ENCODE assay signal across 17 mouse cellular contexts in genomic region chr6:143479701-143480388, GRCm38 (mm10).
DNase-seq lines count a peak whose midpoint lies in the region; ATAC-seq and TF ChIP-seq lines count a peak whose summit lies in the region.
"Had no signal": no experiment of that assay in that cellular context is flagged by ENCODE, and none has a peak within 500 bp of the region (broad histone marks: within the 10 kb centered on the region; RNA-seq: fewer than 3 reads in every experiment).

No protein-coding gene starts in this region.

- DNase-seq in intestine, embryonic 14.5 days (ENCODE audit: low spot score): no peak
- no peak for DNase-seq in thymus, adult 2 months
- DNase-seq in urinary bladder, adult 18-20 months (ENCODE audit: low spot score in 2 of 2): no peak
- DNase-seq in right cerebral cortex, postnatal 14 days: no peak
- DNase-seq: adrenal gland, postnatal 25 days; cerebellum, postnatal 25 days; heart, postnatal 4 days; kidney, adult 18-20 months; kidney, postnatal 4 days; midbrain, embryonic 14.5 days had no signal

- TF ChIP-seq POLR2A in thymus, adult 2 months (IDR thresholded peaks at IDR 0.05; ENCODE audit: control insufficient read depth, extremely low read depth, insufficient read depth, low read length, poor library complexity): no peak

- WGBS in intestine, embryonic 14.5 days: 77% methylated on average over 6 of the region's 6 CpGs
- WGBS in intestine, postnatal 0 days: 51% methylated on average over 6 of the region's 6 CpGs
- WGBS in intestine, embryonic 15.5 days: 60% methylated on average over 6 of the region's 6 CpGs
- WGBS in lung, embryonic 16.5 days: 44% methylated on average over 6 of the region's 6 CpGs
- 57% methylated on average over 6 of the region's 6 CpGs for WGBS in stomach, embryonic 14.5 days
- 33% methylated on average over 6 of the region's 6 CpGs for WGBS in thymus, adult 2 months

- no peaks in the 10 kb centered on the region; the same call in 1 of the 2 replicates for H3K4me1 ChIP-seq in intestine, embryonic 14.5 days (replicated peaks; ENCODE audit: control insufficient read depth, insufficient read depth, low read length)
- H3K4me1 ChIP-seq in intestine, postnatal 0 days (replicated peaks; ENCODE audit: control insufficient read depth, insufficient read depth, low read length): no peaks in the 10 kb centered on the region
- H3K4me1 ChIP-seq in intestine, embryonic 15.5 days (replicated peaks): no peaks in the 10 kb centered on the region
- H3K4me1 ChIP-seq in lung, embryonic 16.5 days (replicated peaks; ENCODE audit: control insufficient read depth, insufficient read depth, low read length): peaks cover 7% of the 10 kb centered on the region; the same call in 1 of the 2 replicates
- H3K4me1 ChIP-seq in stomach, embryonic 14.5 days (ENCODE audit: control insufficient read depth, insufficient read depth, low read length): no peaks in the 10 kb centered on the region
- H3K4me1 ChIP-seq in thymus, adult 2 months (replicated peaks; ENCODE audit: control insufficient read depth, insufficient read depth, low read length): no peaks in the 10 kb centered on the region
- H3K4me1 ChIP-seq: embryonic facial prominence, embryonic 13.5 days; forebrain, embryonic 12.5 days had no signal

- H3K9ac ChIP-seq in intestine, embryonic 14.5 days (ENCODE audit: low read length): no peak overlapping the region
- no peak overlapping the region for H3K9ac ChIP-seq in intestine, postnatal 0 days (ENCODE audit: low read depth, low read length)
- no peak overlapping the region for H3K9ac ChIP-seq in intestine, embryonic 15.5 days
- no peak overlapping the region for H3K9ac ChIP-seq in lung, embryonic 16.5 days (ENCODE audit: low read length)
- H3K9ac ChIP-seq in stomach, embryonic 14.5 days (replicated peaks; ENCODE audit: low read depth, low read length): no peak overlapping the region
- H3K9ac ChIP-seq: embryonic facial prominence, embryonic 13.5 days; forebrain, embryonic 12.5 days; heart, embryonic 12.5 days had no signal

- no peak for TF ChIP-seq CTCF in intestine, postnatal 0 days (IDR thresholded peaks at IDR 0.05; ENCODE audit: low read depth)
- TF ChIP-seq CTCF in thymus, adult 2 months (IDR thresholded peaks at IDR 0.05; ENCODE audit: borderline replicate concordance, control insufficient read depth, extremely low read depth, insufficient read depth, low read length, poor library complexity): no peak

- no peaks in the 10 kb centered on the region for H3K36me3 ChIP-seq in intestine, embryonic 14.5 days (ENCODE audit: control insufficient read depth, insufficient read depth, low read length)
- H3K36me3 ChIP-seq in intestine, postnatal 0 days (ENCODE audit: control insufficient read depth, insufficient read depth): no peaks in the 10 kb centered on the region
- H3K36me3 ChIP-seq in intestine, embryonic 15.5 days: no peaks in the 10 kb centered on the region
- H3K36me3 ChIP-seq in lung, embryonic 16.5 days (ENCODE audit: control insufficient read depth, insufficient read depth, low read length): no peaks in the 10 kb centered on the region
- H3K36me3 ChIP-seq in stomach, embryonic 14.5 days (ENCODE audit: control insufficient read depth, insufficient read depth, low read length): no peaks in the 10 kb centered on the region
- no peaks in the 10 kb centered on the region for H3K36me3 ChIP-seq in thymus, adult 2 months (ENCODE audit: control insufficient read depth, insufficient read depth, low read length)
- H3K36me3 ChIP-seq: embryonic facial prominence, embryonic 13.5 days; forebrain, embryonic 12.5 days; heart, embryonic 12.5 days had no signal

- H3K9me3 ChIP-seq in intestine, embryonic 14.5 days (ENCODE audit: control insufficient read depth, low read length): no peaks in the 10 kb centered on the region
- H3K9me3 ChIP-seq in intestine, postnatal 0 days (ENCODE audit: control insufficient read depth): no peaks in the 10 kb centered on the region
- no peaks in the 10 kb centered on the region for H3K9me3 ChIP-seq in intestine, embryonic 15.5 days
- no peaks in the 10 kb centered on the region for H3K9me3 ChIP-seq in lung, embryonic 16.5 days (ENCODE audit: control insufficient read depth, low read length)
- H3K9me3 ChIP-seq in stomach, embryonic 14.5 days (ENCODE audit: control insufficient read depth, low read depth, low read length): no peaks in the 10 kb centered on the region
- H3K9me3 ChIP-seq: embryonic facial prominence, embryonic 13.5 days had no signal

- H3K27ac ChIP-seq in intestine, embryonic 14.5 days (ENCODE audit: low read depth): peak overlapping the region; percentile 22; the same call in 1 of the 2 replicates
- H3K27ac ChIP-seq in intestine, postnatal 0 days (ENCODE audit: low read depth, low read length): no peak overlapping the region
- no peak overlapping the region for H3K27ac ChIP-seq in intestine, embryonic 15.5 days
- H3K27ac ChIP-seq in lung, embryonic 16.5 days (ENCODE audit: low read length): peak overlapping the region; percentile 46
- H3K27ac ChIP-seq in stomach, embryonic 14.5 days (ENCODE audit: low read length): no peak overlapping the region
- no peak overlapping the region for H3K27ac ChIP-seq in thymus, adult 2 months (ENCODE audit: control insufficient read depth, insufficient read depth, low read length)
- H3K27ac ChIP-seq: embryonic facial prominence, embryonic 13.5 days; forebrain, embryonic 12.5 days had no signal

- no peaks in the 10 kb centered on the region for H3K27me3 ChIP-seq in intestine, embryonic 14.5 days (replicated peaks; ENCODE audit: control insufficient read depth, insufficient read depth, low read length)
- H3K27me3 ChIP-seq in intestine, postnatal 0 days (replicated peaks; ENCODE audit: control insufficient read depth, insufficient read depth, low read length): no peaks in the 10 kb centered on the region
- no peaks in the 10 kb centered on the region for H3K27me3 ChIP-seq in intestine, embryonic 15.5 days (replicated peaks)
- no peaks in the 10 kb centered on the region for H3K27me3 ChIP-seq in lung, embryonic 16.5 days (ENCODE audit: control insufficient read depth, insufficient read depth, low read depth, low read length)
- no peaks in the 10 kb centered on the region for H3K27me3 ChIP-seq in stomach, embryonic 14.5 days (ENCODE audit: control insufficient read depth, insufficient read depth, low read length)
- H3K27me3 ChIP-seq in thymus, adult 2 months (ENCODE audit: control insufficient read depth, insufficient read depth, low read length): no peaks in the 10 kb centered on the region
- H3K27me3 ChIP-seq: forebrain, embryonic 12.5 days; heart, embryonic 12.5 days had no signal

- no peak overlapping the region for H3K4me2 ChIP-seq in intestine, embryonic 14.5 days (ENCODE audit: low read length)
- H3K4me2 ChIP-seq in intestine, postnatal 0 days (replicated peaks; ENCODE audit: low read depth): no peak overlapping the region
- H3K4me2 ChIP-seq in intestine, embryonic 15.5 days (replicated peaks): no peak overlapping the region
- H3K4me2 ChIP-seq in lung, embryonic 16.5 days (ENCODE audit: low read depth, low read length): no peak overlapping the region
- H3K4me2 ChIP-seq in stomach, embryonic 14.5 days (replicated peaks; ENCODE audit: low read depth, low read length): no peak overlapping the region
- H3K4me2 ChIP-seq: embryonic facial prominence, embryonic 13.5 days; forebrain, embryonic 12.5 days; heart, embryonic 12.5 days had no signal

- ATAC-seq in intestine, embryonic 14.5 days (replicated peaks; ENCODE audit: low FRiP score, low TSS enrichment, low read depth): 0 out of 2 replicates have a peak, but pooled peaks have one; percentile 50
- ATAC-seq in intestine, postnatal 0 days: no peak
- peak; percentile 79 for ATAC-seq in intestine, embryonic 15.5 days
- peak; percentile 79 for ATAC-seq in lung, embryonic 16.5 days (ENCODE audit: low read depth)
- peak; percentile 86 for ATAC-seq in stomach, embryonic 14.5 days (ENCODE audit: insufficient number of reproducible peaks, insufficient read depth, low FRiP score, low read depth)

- no peak overlapping the region for H3K4me3 ChIP-seq in intestine, embryonic 14.5 days (ENCODE audit: low read depth, low read length)
- H3K4me3 ChIP-seq in intestine, postnatal 0 days (ENCODE audit: low read depth, low read length): no peak overlapping the region
- H3K4me3 ChIP-seq in intestine, embryonic 15.5 days (replicated peaks): no peak overlapping the region
- no peak overlapping the region for H3K4me3 ChIP-seq in lung, embryonic 16.5 days (ENCODE audit: low read length)
- no peak overlapping the region for H3K4me3 ChIP-seq in stomach, embryonic 14.5 days (ENCODE audit: low read depth, low read length)
- no peak overlapping the region for H3K4me3 ChIP-seq in thymus, adult 2 months (ENCODE audit: control insufficient read depth, insufficient read depth, low read length)
- H3K4me3 ChIP-seq: embryonic facial prominence, embryonic 13.5 days; forebrain, embryonic 12.5 days; heart, embryonic 12.5 days had no signal

Comparison
In these comparisons a context has a peak if more than half of its experiments do, and no peak if none do; other contexts are left out.
1. H3K27ac ChIP-seq: peak in intestine, embryonic 14.5 days (single experiment) and lung, embryonic 16.5 days (single experiment); none in intestine, postnatal 0 days (single experiment), intestine, embryonic 15.5 days (single experiment), stomach, embryonic 14.5 days (single experiment) and thymus, adult 2 months (single experiment).